Mouse (Mus musculus) stomach, postnatal 0 days (tissue): ENCODE measurements around the gene Esyt3. TPM values are rescaled to one million over a fixed set of nuclear protein-coding genes. Genes with fewer than 3 reads are reported as not detected.

Experiments
- ATAC-seq: fragments of 200-750 bp; cut with Nextera tagmentation; 2 replicates; pipeline ENCODE4 v1.8.0; 2017; ENCODE audit not compliant: low FRiP score, low TSS enrichment
- DNase-seq: peaks from one replicate; pipeline ENCODE4 v3.0.0-alpha.2; 2016; ENCODE audit warnings: low spot score
- H3K27ac ChIP-seq: fragments of 300-500 bp; sonication (generic); replicated peaks from 2 replicates; pipeline ENCODE4 v1.5.1; 2014; ENCODE audit warnings: mild to moderate bottlenecking, control low read depth
- H3K27me3 ChIP-seq: fragments of 300-500 bp; sonication (generic); 2 replicates; pipeline ENCODE4 v1.6.1; 2014; ENCODE audit warnings: low read length; ENCODE audit not compliant: control insufficient read depth, insufficient read depth
- H3K36me3 ChIP-seq: fragments of 300-500 bp; sonication (generic); 2 replicates; pipeline ENCODE4 v1.6.1; 2014; ENCODE audit warnings: low read length, mixed read lengths; ENCODE audit not compliant: control insufficient read depth, insufficient read depth
- H3K4me1 ChIP-seq: fragments of 300-500 bp; sonication (generic); replicated peaks from 2 replicates; pipeline ENCODE4 v1.6.1; 2014; ENCODE audit warnings: antibody characterized with exemption; ENCODE audit not compliant: control insufficient read depth, insufficient read depth
- H3K4me2 ChIP-seq: fragments of 300-500 bp; sonication (generic); replicated peaks from 2 replicates; pipeline ENCODE4 v1.6.1; 2014; ENCODE audit warnings: low read depth, mild to moderate bottlenecking, control low read depth, moderate library complexity
- H3K4me3 ChIP-seq: fragments of 300-500 bp; sonication (generic); 2 replicates; pipeline ENCODE4 v1.5.1; 2014; ENCODE audit warnings: low read depth, low read length, control low read depth
- H3K9ac ChIP-seq: fragments of 300-500 bp; sonication (generic); 2 replicates; pipeline ENCODE4 v1.6.1; 2014; ENCODE audit warnings: mild to moderate bottlenecking, low read length, control low read depth, mixed read lengths
- H3K9me3 ChIP-seq: fragments of 300-500 bp; sonication (generic); 2 replicates; pipeline ENCODE4 v1.6.1; 2016; ENCODE audit warnings: low read length; ENCODE audit not compliant: control insufficient read depth
- CTCF ChIP-seq: IDR thresholded peaks from 2 replicates; pipeline ENCODE4 v1.5.1; 2016; ENCODE audit warnings: antibody characterized with exemption, low read depth, mild to moderate bottlenecking, moderate library complexity
- EP300 ChIP-seq: optimal IDR thresholded peaks from 2 replicates; pipeline ENCODE3; 2016; ENCODE audit warnings: antibody characterized with exemption
- WGBS: fragments of 180-500 bp; shearing (Covaris S2); extraction: QIAGEN DNeasy Blood & Tissue Kit; methylation state at CpG from one replicate; pipeline ENCODE4 v1.1.7; 2014; 5-methylcytosine and 5-hydroxymethylcytosine counted together
- polyA plus RNA-seq: library from polyadenylated mRNA; unstranded; fragments of >200 nt; fragmentation: Nextera tagmentation; extraction: Ambion mirVana; gene quantifications from 2 replicates; pipeline ENCODE4 v1.2.1, GENCODE M21; 2015

The Esyt3 gene
- polyA plus RNA-seq, 1 experiment from 2014 or later: 9.6 TPM

DNA sequence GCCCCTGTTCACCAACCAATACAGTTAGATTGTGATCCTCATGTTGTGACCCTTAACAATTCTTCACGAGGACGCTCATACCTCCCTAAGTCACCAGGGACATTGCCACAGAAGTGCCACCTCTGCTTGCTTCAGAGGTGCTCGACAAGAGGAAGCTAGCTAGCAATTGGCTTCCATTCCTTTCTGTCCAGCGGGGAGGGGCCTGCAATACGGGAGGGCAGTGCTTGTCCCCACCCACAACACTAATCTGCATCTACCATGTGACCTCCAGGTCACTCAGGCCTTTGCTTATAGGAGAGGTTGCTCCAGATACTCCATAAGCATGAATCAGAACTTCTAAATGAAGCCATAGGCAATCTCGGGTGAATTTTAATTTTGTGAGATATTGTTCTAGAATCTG lies 5.0 kb downstream of the Esyt3 start:
- H3K9me3 ChIP-seq: no peaks in the 10 kb centered on the region
- TF ChIP-seq CTCF (no peak), EP300 (no peak)

DNA sequence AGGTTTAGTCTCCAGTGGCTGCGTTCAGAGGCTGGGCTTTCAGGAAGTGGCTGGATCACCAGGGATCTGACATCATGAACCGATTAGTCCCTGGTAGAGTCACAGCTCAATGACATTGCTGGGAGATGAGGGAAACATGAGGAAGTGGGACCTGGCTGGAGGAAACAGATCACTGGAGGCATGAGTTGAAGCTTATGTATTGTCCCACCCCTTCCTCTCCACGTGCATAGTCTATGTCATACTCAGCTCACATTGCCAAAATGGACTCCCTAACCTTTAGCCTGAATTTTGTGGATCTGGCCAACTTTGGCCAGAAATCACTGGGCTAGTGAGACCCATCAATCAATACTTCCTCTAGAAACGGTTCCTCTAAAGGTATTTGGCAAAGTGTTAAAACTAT lies 5.4 kb downstream of the Esyt3 start:
- no peaks in the 10 kb centered on the region for H3K4me1 ChIP-seq
- no peaks in the 10 kb centered on the region for H3K36me3 ChIP-seq
- TF ChIP-seq EP300 (no peak), CTCF (no peak)
- H3K9ac ChIP-seq: no peak overlapping the region
- H3K27me3 ChIP-seq: peaks cover 6% of the 10 kb centered on the region; the same call in 1 of the 2 replicates
- no peak overlapping the region for H3K4me3 ChIP-seq
- no peak overlapping the region for H3K4me2 ChIP-seq
- H3K27ac ChIP-seq: no peak overlapping the region
- ATAC-seq (peak; percentile 67), DNase-seq (no peak)
- WGBS: 61% methylated on average over 4 of the region's 4 CpGs
- no peaks in the 10 kb centered on the region for H3K9me3 ChIP-seq

More for the DNA sequence above, 5.0 kb downstream of the Esyt3 start:
- Histone ChIP-seq H3K9ac (no peak overlapping the region), H3K4me2 (no peak overlapping the region), H3K36me3 (no peaks in the 10 kb centered on the region), H3K27ac (no peak overlapping the region), H3K27me3 (peaks cover 6% of the 10 kb centered on the region; the same call in 1 of the 2 replicates), H3K4me3 (no peak overlapping the region), H3K4me1 (no peaks in the 10 kb centered on the region)
- WGBS: 57% methylated on average over 6 of the region's 6 CpGs
- DNase-seq (no peak), ATAC-seq (peak; percentile 33; the same call in 1 of the 2 replicates)

DNA sequence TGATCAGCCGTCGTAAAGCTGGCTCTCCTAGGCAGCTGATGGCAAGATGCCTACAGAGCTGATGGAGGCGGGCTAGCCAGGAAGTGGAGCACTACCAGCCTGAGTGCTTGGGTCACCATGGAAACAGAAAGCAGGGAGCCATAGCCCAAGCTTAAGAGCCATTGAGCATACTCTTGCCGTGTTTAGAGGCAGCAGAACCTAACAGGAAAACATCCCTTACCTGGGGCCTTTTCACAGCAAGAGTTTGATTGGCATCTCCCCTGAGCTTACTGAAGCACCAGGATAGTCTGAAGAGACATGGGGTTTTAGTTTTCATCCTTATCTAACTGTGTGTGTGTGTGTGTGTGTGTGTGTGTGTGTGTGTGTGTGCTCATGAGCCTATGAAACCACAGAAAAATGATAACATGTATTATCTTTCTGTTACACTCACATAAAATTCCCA lies 13.0 kb downstream of the Esyt3 start:
- no peak overlapping the region for H3K27ac ChIP-seq
- TF ChIP-seq EP300: no peak
- no peak for TF ChIP-seq CTCF
- no peaks in the 10 kb centered on the region for H3K27me3 ChIP-seq
- no peaks in the 10 kb centered on the region for H3K36me3 ChIP-seq
- no peak for ATAC-seq
- no peak overlapping the region for H3K4me2 ChIP-seq
- WGBS: 38% methylated on average over 4 of the region's 4 CpGs
- H3K4me1 ChIP-seq: no peaks in the 10 kb centered on the region
- H3K9ac ChIP-seq: no peak overlapping the region
- H3K9me3 ChIP-seq: no peaks in the 10 kb centered on the region
- no peak overlapping the region for H3K4me3 ChIP-seq
- DNase-seq: no peak

DNA sequence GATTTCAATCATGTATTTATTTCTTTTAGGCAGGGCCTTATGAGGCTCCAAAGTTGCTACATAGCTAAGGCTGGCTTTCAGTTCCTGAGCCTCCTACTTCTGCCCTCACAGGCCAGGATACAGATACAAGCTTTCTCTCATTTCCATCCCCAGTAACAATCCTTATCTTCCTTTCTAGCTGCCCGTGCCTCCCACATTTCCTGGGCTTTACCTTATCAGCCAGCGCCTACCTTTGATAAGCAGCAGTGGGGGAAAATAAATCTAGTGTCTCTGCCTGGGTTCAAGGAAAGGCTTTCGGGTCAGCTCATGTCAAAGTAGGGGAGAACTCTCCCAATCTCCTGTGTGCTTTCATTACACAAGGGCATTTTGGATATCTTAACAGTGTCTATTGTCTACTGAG lies 16.8 kb downstream of the Esyt3 start:
- 45% methylated on average over 3 of the region's 3 CpGs for WGBS
- H3K27me3 ChIP-seq: no peaks in the 10 kb centered on the region
- TF ChIP-seq EP300: no peak
- H3K27ac ChIP-seq: no peak overlapping the region
- no peaks in the 10 kb centered on the region for H3K9me3 ChIP-seq
- H3K9ac ChIP-seq: no peak overlapping the region
- DNase-seq (no peak), ATAC-seq (no peak)
- H3K4me3 ChIP-seq: no peak overlapping the region
- H3K4me2 ChIP-seq: no peak overlapping the region
- H3K36me3 ChIP-seq: no peaks in the 10 kb centered on the region
- no peaks in the 10 kb centered on the region for H3K4me1 ChIP-seq

- H3K9ac ChIP-seq: no peak overlapping the region
- H3K4me1 ChIP-seq: no peaks in the 10 kb centered on the region
- H3K4me3 ChIP-seq: no peak overlapping the region
- no peak overlapping the region for H3K27ac ChIP-seq
- WGBS: 54% methylated on average over 12 of the region's 12 CpGs
- ATAC-seq: no peak
- no peak for TF ChIP-seq EP300
- TF ChIP-seq CTCF: no peak
- H3K4me2 ChIP-seq: no peak overlapping the region
- H3K9me3 ChIP-seq: no peaks in the 10 kb centered on the region
- DNase-seq: no peak
- H3K36me3 ChIP-seq: no peaks in the 10 kb centered on the region
- H3K27me3 ChIP-seq: no peaks in the 10 kb centered on the region
Observed at GRCm38 (mm10) chr9:99340126-99340525, 18.2 kb downstream of the Esyt3 start.

GRCm38 (mm10) chr9:99339182-99339581 lies 19.2 kb downstream of the Esyt3 start:
- DNase-seq: no peak
- TF ChIP-seq EP300 (no peak), CTCF (peak; percentile 54)
- Histone ChIP-seq H3K9me3 (no peaks in the 10 kb centered on the region), H3K27me3 (no peaks in the 10 kb centered on the region), H3K4me2 (no peak overlapping the region), H3K36me3 (no peaks in the 10 kb centered on the region), H3K4me1 (no peaks in the 10 kb centered on the region), H3K9ac (no peak overlapping the region), H3K4me3 (no peak overlapping the region), H3K27ac (no peak overlapping the region)
- ATAC-seq: no peak
- WGBS: 96% methylated on average over 1 of the region's 1 CpGs
